Mouse (Mus musculus): ENCODE measurements around the gene Acbd6. TPM values are rescaled to one million over a fixed set of nuclear protein-coding genes. Genes with fewer than 3 reads are reported as not detected.

Acbd6 gene
- polyA plus RNA-seq, 1 experiment from 2014 or later = 106 TPM

- no peaks in the 10 kb centered on the region for H3K9me3 ChIP-seq
- WGBS = 16% methylated on average over 3 of the region's 3 CpGs
Observed at GRCm38 (mm10) chr1:155564741-155565140, 6.8 kb downstream of the Acbd6 start.

DNA sequence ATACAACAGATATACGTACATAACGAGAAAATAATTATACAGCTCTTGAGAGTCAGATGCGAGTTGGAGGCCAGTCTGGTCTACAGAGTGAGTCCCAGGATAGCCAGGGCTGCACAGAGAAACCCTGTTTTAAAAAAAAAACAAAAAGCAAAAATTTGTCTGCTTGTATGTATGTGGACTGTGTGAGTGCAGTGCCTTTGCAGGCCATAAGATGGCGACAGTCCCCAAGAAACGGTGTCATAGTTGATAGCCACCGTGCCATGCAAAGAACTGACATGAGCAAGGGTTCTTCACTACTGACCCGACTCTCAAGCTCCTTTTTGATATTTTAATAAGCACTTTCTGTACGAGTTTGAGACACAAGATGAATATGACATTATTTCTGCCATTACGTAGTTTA lies 10.2 kb downstream of the Acbd6 start:
- no peak overlapping the region for H3K4me2 ChIP-seq (replicated peaks)
- H3K27me3 ChIP-seq = no peaks in the 10 kb centered on the region
- H3K9me3 ChIP-seq = no peaks in the 10 kb centered on the region
- 96% methylated on average over 9 of the region's 9 CpGs for WGBS
- no peak overlapping the region for H3K27ac ChIP-seq (replicated peaks)
- no peaks in the 10 kb centered on the region for H3K4me1 ChIP-seq
- H3K4me3 ChIP-seq = no peak overlapping the region
- peaks cover 28% of the 10 kb centered on the region for H3K36me3 ChIP-seq
- no peak for ATAC-seq (replicated peaks)
- no peak overlapping the region for H3K9ac ChIP-seq (replicated peaks)

More at GRCm38 (mm10) chr1:155564741-155565140, 6.8 kb downstream of the Acbd6 start:
- peaks cover 25% of the 10 kb centered on the region for H3K36me3 ChIP-seq
- H3K27ac ChIP-seq (replicated peaks) = no peak overlapping the region
- peaks cover 15% of the 10 kb centered on the region for H3K4me1 ChIP-seq
- no peaks in the 10 kb centered on the region for H3K27me3 ChIP-seq
- no peak for ATAC-seq (replicated peaks)
- H3K4me2 ChIP-seq (replicated peaks) = no peak overlapping the region
- no peak overlapping the region for H3K9ac ChIP-seq (replicated peaks)
- H3K4me3 ChIP-seq = no peak overlapping the region

DNA sequence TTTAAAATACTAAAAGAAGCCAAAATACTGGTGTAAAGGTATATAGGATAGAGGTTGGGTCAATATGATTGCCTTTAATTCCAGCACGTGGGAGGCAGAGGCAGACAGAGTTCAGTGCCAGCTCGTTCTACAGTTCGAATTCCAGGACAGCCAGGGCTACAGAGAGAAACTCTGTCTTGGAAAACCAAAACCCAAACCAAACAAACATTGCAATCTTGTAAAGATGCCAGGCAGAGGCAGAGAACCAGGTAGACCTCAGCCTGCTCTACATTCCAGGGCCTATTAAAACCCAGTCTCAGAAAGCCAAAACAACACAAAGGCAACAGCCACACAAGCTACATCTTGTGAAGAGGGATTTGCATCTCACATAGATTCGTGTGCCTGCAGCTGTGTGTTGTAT lies 11.4 kb downstream of the Acbd6 start:
- Histone ChIP-seq H3K4me3 (no peak overlapping the region), H3K4me1 (no peaks in the 10 kb centered on the region), H3K4me2 (replicated peaks) (no peak overlapping the region), H3K9me3 (no peaks in the 10 kb centered on the region), H3K27me3 (no peaks in the 10 kb centered on the region), H3K27ac (replicated peaks) (no peak overlapping the region), H3K9ac (replicated peaks) (no peak overlapping the region), H3K36me3 (peaks cover 28% of the 10 kb centered on the region)
- WGBS = 95% methylated on average over 4 of the region's 4 CpGs
- ATAC-seq (replicated peaks) = no peak

DNA sequence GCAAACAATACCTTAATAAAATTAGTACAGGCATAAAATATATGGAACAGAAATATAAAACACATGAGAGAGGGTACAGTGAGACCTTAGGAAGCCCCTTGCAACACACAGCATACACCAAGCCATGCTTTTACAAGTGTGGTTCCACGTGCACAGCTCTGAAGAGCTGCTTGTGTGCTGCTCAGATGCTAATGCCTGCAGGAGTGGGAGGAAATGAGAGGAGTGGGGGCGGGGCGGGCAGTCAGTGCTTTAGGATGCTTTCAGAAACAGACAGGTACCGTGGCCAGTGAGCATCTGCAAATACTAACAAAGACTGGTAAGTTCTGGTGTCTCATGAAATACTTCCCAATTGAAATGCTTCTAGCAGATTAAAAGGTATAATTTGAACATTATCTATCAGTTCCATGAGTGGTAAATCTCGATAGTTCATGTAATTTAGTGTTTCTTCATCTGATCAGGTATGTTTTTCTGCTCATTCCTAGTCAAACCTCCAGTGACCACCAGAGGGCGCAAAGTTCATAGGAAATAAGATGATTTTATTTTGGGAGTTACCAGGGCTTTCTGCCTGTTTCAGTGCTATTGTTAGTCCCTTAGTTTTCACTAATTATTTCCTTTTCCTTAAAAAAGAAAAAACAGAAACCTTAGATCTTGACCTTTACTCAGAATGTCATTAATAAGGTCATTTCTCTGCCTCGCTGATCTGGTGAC lies 17.2 kb downstream of the Acbd6 start:
- Histone ChIP-seq H3K4me2 (replicated peaks) (no peak overlapping the region), H3K27ac (replicated peaks) (no peak overlapping the region), H3K27me3 (no peaks in the 10 kb centered on the region), H3K9ac (replicated peaks) (no peak overlapping the region), H3K9me3 (no peaks in the 10 kb centered on the region), H3K4me1 (peaks cover 7% of the 10 kb centered on the region; the same call in 1 of the 2 replicates), H3K36me3 (no peaks in the 10 kb centered on the region), H3K4me3 (no peak overlapping the region)
- 33% methylated on average over 7 of the region's 7 CpGs for WGBS
- ATAC-seq (replicated peaks) = peak; percentile 68

DNA sequence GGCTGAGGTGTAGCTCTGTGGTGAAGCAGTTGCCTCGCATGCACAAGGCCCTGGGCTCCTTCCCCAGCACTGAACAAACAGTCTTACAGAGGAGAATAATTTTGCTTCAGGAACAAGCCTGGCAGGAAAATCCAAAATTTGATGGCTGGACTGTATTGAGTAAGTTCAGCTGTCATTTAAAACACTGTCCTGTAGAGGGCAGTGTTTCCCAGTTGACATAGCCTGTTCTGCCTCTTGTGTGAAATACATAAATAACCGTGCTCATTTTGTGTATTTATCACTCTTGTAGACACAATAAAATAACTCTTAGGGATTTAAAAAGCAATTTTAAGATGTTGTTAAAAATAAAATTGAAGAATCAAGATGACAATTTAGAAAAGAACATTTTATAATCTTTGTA lies 18.5 kb downstream of the Acbd6 start:
- no peak overlapping the region for H3K9ac ChIP-seq (replicated peaks)

GRCm38 (mm10) chr1:155577316-155577715 lies 19.4 kb downstream of the Acbd6 start:
- Histone ChIP-seq H3K36me3 (no peaks in the 10 kb centered on the region), H3K9me3 (no peaks in the 10 kb centered on the region), H3K27me3 (no peaks in the 10 kb centered on the region), H3K4me2 (replicated peaks) (no peak overlapping the region), H3K4me3 (no peak overlapping the region), H3K9ac (replicated peaks) (no peak overlapping the region), H3K4me1 (peaks cover 7% of the 10 kb centered on the region; the same call in 1 of the 2 replicates), H3K27ac (replicated peaks) (no peak overlapping the region)
- ATAC-seq (replicated peaks) = no peak
- WGBS = 72% methylated on average over 2 of the region's 2 CpGs

More for the DNA sequence above, 18.5 kb downstream of the Acbd6 start:
- Histone ChIP-seq H3K27me3 (no peaks in the 10 kb centered on the region), H3K36me3 (no peaks in the 10 kb centered on the region), H3K4me3 (no peak overlapping the region), H3K4me2 (replicated peaks) (no peak overlapping the region), H3K9me3 (no peaks in the 10 kb centered on the region), H3K27ac (replicated peaks) (no peak overlapping the region), H3K4me1 (peaks cover 7% of the 10 kb centered on the region; the same call in 1 of the 2 replicates)
- 22% methylated on average over 2 of the region's 2 CpGs for WGBS
- ATAC-seq (replicated peaks) = no peak; the same call in 1 of the 2 replicates

GRCm38 (mm10) chr1:155587961-155588360 lies 30.0 kb downstream of the Acbd6 start:
- Histone ChIP-seq H3K4me3 (no peak overlapping the region), H3K4me1 (no peaks in the 10 kb centered on the region), H3K27me3 (no peaks in the 10 kb centered on the region), H3K36me3 (no peaks in the 10 kb centered on the region), H3K27ac (replicated peaks) (no peak overlapping the region), H3K4me2 (replicated peaks) (no peak overlapping the region), H3K9me3 (no peaks in the 10 kb centered on the region), H3K9ac (replicated peaks) (no peak overlapping the region)
- ATAC-seq (replicated peaks) = no peak
- 73% methylated on average over 2 of the region's 2 CpGs for WGBS

GRCm38 (mm10) chr1:155594141-155594540 lies 36.2 kb downstream of the Acbd6 start:
- no peak overlapping the region for H3K27ac ChIP-seq (replicated peaks)
- no peaks in the 10 kb centered on the region for H3K9me3 ChIP-seq
- no peaks in the 10 kb centered on the region for H3K27me3 ChIP-seq
- WGBS = 79% methylated on average over 1 of the region's 1 CpGs
- no peak for ATAC-seq (replicated peaks)
- H3K4me2 ChIP-seq (replicated peaks) = no peak overlapping the region
- no peaks in the 10 kb centered on the region for H3K36me3 ChIP-seq
- H3K4me1 ChIP-seq = no peaks in the 10 kb centered on the region
- H3K9ac ChIP-seq (replicated peaks) = no peak overlapping the region
- H3K4me3 ChIP-seq = no peak overlapping the region

DNA sequence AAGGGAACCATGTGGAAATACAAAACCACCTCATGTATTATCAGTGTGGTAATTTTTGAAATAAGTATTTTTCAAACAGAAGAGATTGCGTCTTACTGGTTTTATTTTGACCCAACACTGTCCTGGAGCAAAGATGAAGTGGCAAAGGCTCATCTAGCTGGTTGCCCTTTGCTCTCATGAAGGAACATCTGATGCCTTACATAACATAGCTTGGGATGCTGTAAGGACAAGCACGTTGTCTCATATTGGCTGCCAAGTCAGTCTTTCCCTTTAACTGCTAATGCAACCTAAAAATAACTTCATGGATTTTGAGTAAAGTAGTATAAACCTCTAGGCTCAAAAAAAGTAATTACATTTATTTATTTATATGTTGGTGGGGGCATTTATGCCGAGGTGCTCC lies 38.7 kb downstream of the Acbd6 start:
- H3K4me2 ChIP-seq (replicated peaks) = no peak overlapping the region
- no peaks in the 10 kb centered on the region for H3K27me3 ChIP-seq

DNA sequence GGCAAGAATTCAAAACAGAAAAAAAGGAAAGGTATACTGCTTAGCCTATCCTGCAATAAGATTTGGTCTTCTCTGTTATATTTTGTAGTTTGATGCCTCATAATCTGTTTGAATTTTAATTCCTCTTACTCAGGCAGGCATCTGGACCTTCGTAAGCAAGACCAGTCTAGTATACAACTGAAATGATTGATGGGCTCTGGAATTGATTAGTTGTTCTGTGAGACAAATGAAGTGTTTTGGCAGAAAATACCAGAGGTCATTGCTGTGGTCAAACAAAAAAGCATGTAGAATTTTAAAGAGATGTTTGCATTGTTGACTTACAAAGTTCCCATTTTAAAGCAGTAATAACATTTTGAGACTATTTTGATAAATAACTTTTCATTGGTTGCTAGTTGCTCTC lies 46.8 kb downstream of the Acbd6 start:
- Histone ChIP-seq H3K27me3 (no peaks in the 10 kb centered on the region), H3K27ac (replicated peaks) (no peak overlapping the region), H3K36me3 (no peaks in the 10 kb centered on the region), H3K4me3 (no peak overlapping the region), H3K9me3 (no peaks in the 10 kb centered on the region), H3K9ac (replicated peaks) (no peak overlapping the region), H3K4me1 (peaks cover 21% of the 10 kb centered on the region), H3K4me2 (replicated peaks) (no peak overlapping the region)
- 22% methylated on average over 1 of the region's 1 CpGs for WGBS
- no peak for ATAC-seq (replicated peaks)

More for the DNA sequence above, 38.7 kb downstream of the Acbd6 start:
- Histone ChIP-seq H3K9ac (replicated peaks) (no peak overlapping the region), H3K4me1 (no peaks in the 10 kb centered on the region), H3K36me3 (no peaks in the 10 kb centered on the region), H3K4me3 (no peak overlapping the region), H3K27ac (replicated peaks) (no peak overlapping the region), H3K9me3 (no peaks in the 10 kb centered on the region)
- 93% methylated on average over 3 of the region's 3 CpGs for WGBS
- no peak for ATAC-seq (replicated peaks)

GRCm38 (mm10) chr1:155605391-155606155 lies 47.7 kb downstream of the Acbd6 start:
- H3K27me3 ChIP-seq = no peaks in the 10 kb centered on the region
- H3K4me1 ChIP-seq = peaks cover 21% of the 10 kb centered on the region
- no peak overlapping the region for H3K9ac ChIP-seq (replicated peaks)
- ATAC-seq (replicated peaks) = peak; percentile 77
- no peak overlapping the region for H3K4me2 ChIP-seq (replicated peaks)
- H3K4me3 ChIP-seq = no peak overlapping the region
- H3K9me3 ChIP-seq = no peaks in the 10 kb centered on the region
- H3K36me3 ChIP-seq = no peaks in the 10 kb centered on the region
- WGBS = 6% methylated on average over 11 of the region's 11 CpGs
- peak overlapping the region; percentile 21; the same call in 1 of the 2 replicates for H3K27ac ChIP-seq (replicated peaks)

GRCm38 (mm10) chr1:155606156-155606531 lies 48.2 kb downstream of the Acbd6 start:
- no peak overlapping the region for H3K27ac ChIP-seq (replicated peaks)
- no peaks in the 10 kb centered on the region for H3K27me3 ChIP-seq
- ATAC-seq (replicated peaks) = peak; percentile 55; the same call in 1 of the 2 replicates
- WGBS = 22% methylated on average over 8 of the region's 8 CpGs
- H3K4me1 ChIP-seq = peaks cover 21% of the 10 kb centered on the region
- H3K9ac ChIP-seq (replicated peaks) = no peak overlapping the region
- no peak overlapping the region for H3K4me2 ChIP-seq (replicated peaks)
- no peaks in the 10 kb centered on the region for H3K9me3 ChIP-seq
- H3K36me3 ChIP-seq = no peaks in the 10 kb centered on the region
- H3K4me3 ChIP-seq = no peak overlapping the region
